Mouse (Mus musculus): ENCODE data around the gene Cyp2a22. TPM values are rescaled to one million over a fixed set of nuclear protein-coding genes. Genes with fewer than 3 reads are reported as not detected.

The Cyp2a22 gene
- polyA plus RNA-seq (2017; shearing (Covaris generic)): not detected

GRCm38 (mm10) chr7:26939262-26939661 is at the start of gene Cyp2a22:
Cyp2a22 (minus strand) TSS chr7:26939384.

Other genes with a start within 250 kb of the Cyp2a22 start
- gene Cyp2b19, start 182.2 kb downstream of the Cyp2a22 start, polyA plus RNA-seq (2017; shearing (Covaris generic)): not detected
- 0.20 TPM for gene Cyp2g1, start 130.5 kb downstream of the Cyp2a22 start, polyA plus RNA-seq (2017; shearing (Covaris generic))
- not detected for gene Cyp2a5, start 104.1 kb downstream of the Cyp2a22 start, polyA plus RNA-seq (2017; shearing (Covaris generic))
- gene Cyp2a12, start 89.7 kb upstream of the Cyp2a22 start, polyA plus RNA-seq (2017; shearing (Covaris generic)): not detected
- not detected for gene Cyp2f2, start 180.5 kb upstream of the Cyp2a22 start, polyA plus RNA-seq (2017; shearing (Covaris generic))
- not detected for gene Cyp2t4, start 214.3 kb upstream of the Cyp2a22 start, polyA plus RNA-seq (2017; shearing (Covaris generic))
- 73.8 TPM for gene Egln2, start 227.4 kb upstream of the Cyp2a22 start, polyA plus RNA-seq (2017; shearing (Covaris generic))
- gene Rab4b, start 239.5 kb upstream of the Cyp2a22 start, polyA plus RNA-seq (2017; shearing (Covaris generic)): 141 TPM
- gene Gm21983, start 241.7 kb upstream of the Cyp2a22 start, polyA plus RNA-seq (2017; shearing (Covaris generic)): 0.65 TPM
- gene Mia, start 241.8 kb upstream of the Cyp2a22 start, polyA plus RNA-seq (2017; shearing (Covaris generic)): not detected